Mouse (Mus musculus) gastrocnemius, adult 8-10 months (tissue): ENCODE measurements at regions not wholly inside any gene's neighbourhood (a gene's known extent, or its start where the extent isn't known, plus 50 kb on each side); places are given as distances from the start of the nearest gene placed in this dataset.

Source experiments
- DNase-seq, 2 experiments: peaks; one replicate each; pipeline ENCODE4 v3.0.0; 2022; ENCODE audit warnings: low spot score in 2 of 2

- no peak for DNase-seq
These were observed 255.7 kb downstream of the Stim2 start for GRCm38 (mm10) chr5:54254005-54254404.

GRCm38 (mm10) chr5:54258087-54258733 is 259.9 kb downstream of the Stim2 start:
- DNase-seq: no peak

- DNase-seq: no peak
These were observed 266.7 kb downstream of the Stim2 start for GRCm38 (mm10) chr5:54264867-54265434.

- no peak for DNase-seq
These were observed 269.7 kb downstream of the Stim2 start for GRCm38 (mm10) chr5:54267905-54268590.

GRCm38 (mm10) chr5:54279357-54279756 is 281.1 kb downstream of the Stim2 start:
- no peak for DNase-seq

- DNase-seq: no peak
These were observed 282.4 kb downstream of the Stim2 start for GRCm38 (mm10) chr5:54280670-54281069.

GRCm38 (mm10) chr5:54281121-54281520 is 282.8 kb downstream of the Stim2 start:
- no peak for DNase-seq

GRCm38 (mm10) chr5:54290372-54291080 is 292.2 kb downstream of the Stim2 start:
- DNase-seq: no peak

GRCm38 (mm10) chr5:54291940-54292339 is 293.6 kb downstream of the Stim2 start:
- no peak for DNase-seq

- no peak for DNase-seq
These were observed 315.5 kb downstream of the Stim2 start for GRCm38 (mm10) chr5:54313660-54314279.

- no peak for DNase-seq
These were observed 332.1 kb downstream of the Stim2 start for GRCm38 (mm10) chr5:54330415-54330814.

GRCm38 (mm10) chr5:54342976-54343375 is 344.7 kb downstream of the Stim2 start:
- DNase-seq: no peak

- DNase-seq: no peak
These were observed 345.1 kb downstream of the Stim2 start for GRCm38 (mm10) chr5:54343432-54343831.

GRCm38 (mm10) chr5:54348820-54349596 is 350.7 kb downstream of the Stim2 start:
- no peak for DNase-seq

- DNase-seq: no peak
These were observed 351.6 kb downstream of the Stim2 start for GRCm38 (mm10) chr5:54349775-54350332.

- DNase-seq: no peak
These were observed 357.8 kb downstream of the Stim2 start for GRCm38 (mm10) chr5:54356105-54356504.

GRCm38 (mm10) chr5:54357501-54357900 is 359.2 kb downstream of the Stim2 start:
- DNase-seq: no peak

GRCm38 (mm10) chr5:54358221-54358620 is 359.9 kb downstream of the Stim2 start:
- no peak for DNase-seq
